Mouse (Mus musculus) MEL (cell line): ENCODE results near the gene Col4a2. TPM values are rescaled to one million over a fixed set of nuclear protein-coding genes. Genes with fewer than 3 reads are reported as not detected.

Experiments used
- DNase-seq: peaks from one replicate; pipeline ENCODE4 v3.0.0; 2011; ENCODE audit warnings: low read depth, low spot score
- H3K27ac ChIP-seq: 2 replicates; pipeline ENCODE4 v1.5.1; 2012; ENCODE audit warnings: low read depth, mild to moderate bottlenecking, control low read depth, low read length, moderate library complexity; ENCODE audit not compliant: control insufficient read depth
- H3K27me3 ChIP-seq, 2 experiments: fragments of 150-350 bp in 1 of 2; sonication (generic) in 1 of 2; 2 replicates each; pipeline ENCODE4 v1.6.1; 2012; ENCODE audit warnings: low read length in 2 of 2, mild to moderate bottlenecking in 2 of 2, improper control_type of control experiment in 1 of 2, moderate library complexity in 1 of 2; ENCODE audit not compliant: insufficient read depth in 2 of 2, control insufficient read depth in 1 of 2
- H3K36me3 ChIP-seq, 2 experiments: 2 replicates each; pipeline ENCODE4 v1.6.1; 2012 to 2014; ENCODE audit warnings: low read length in 2 of 2, improper control_type of control experiment in 1 of 2, inconsistent platforms in 1 of 2, mild to moderate bottlenecking in 1 of 2; ENCODE audit not compliant: insufficient read depth in 2 of 2, control insufficient read depth in 1 of 2
- H3K4me1 ChIP-seq, 2 experiments: fragments of 150-350 bp in 1 of 2; sonication (generic) in 1 of 2; 2 replicates each; pipeline ENCODE4 v1.6.1; 2012; ENCODE audit warnings: low read length in 2 of 2, improper control_type of control experiment in 1 of 2, mild to moderate bottlenecking in 1 of 2; ENCODE audit not compliant: insufficient read depth in 2 of 2, control insufficient read depth in 1 of 2
- H3K4me3 ChIP-seq, 2 experiments: fragments of 150-350 bp in 1 of 2; sonication (generic) in 1 of 2; 2 replicates each; pipeline ENCODE4 v1.5.1; 2012; ENCODE audit warnings: low read depth in 2 of 2, low read length in 2 of 2, mild to moderate bottlenecking in 2 of 2, moderate library complexity in 2 of 2, control low read depth in 1 of 2, improper control_type of control experiment in 1 of 2; ENCODE audit not compliant: control insufficient read depth in 1 of 2, insufficient read depth in 1 of 2
- H3K79me2 ChIP-seq: 2 replicates; pipeline ENCODE4 v1.6.1; 2012; ENCODE audit warnings: mild to moderate bottlenecking, low read length, moderate library complexity; ENCODE audit not compliant: control insufficient read depth, poor library complexity, insufficient read depth
- H3K9ac ChIP-seq: 2 replicates; pipeline ENCODE4 v1.6.1; 2012; ENCODE audit warnings: low read depth, mild to moderate bottlenecking, control low read depth, low read length, moderate library complexity; ENCODE audit not compliant: control insufficient read depth, poor library complexity, severe bottlenecking
- H3K9me3 ChIP-seq: fragments of 150-350 bp; sonication (generic); replicated peaks from 2 replicates; pipeline ENCODE4 v1.6.1; 2012; ENCODE audit warnings: mild to moderate bottlenecking, low read length, improper control_type of control experiment, moderate library complexity; ENCODE audit not compliant: insufficient read depth
- CHD2 ChIP-seq: IDR thresholded peaks from 2 replicates; pipeline ENCODE4 v1.6.1; 2011; ENCODE audit warnings: low read length, improper control_type of control experiment
- CTCF ChIP-seq, 3 experiments: IDR thresholded peaks in 2 of 3; conservative IDR thresholded peaks in 1 of 3; 2 replicates each; pipeline ENCODE4 v1.5.1; 2011 to 2012; ENCODE audit warnings: low read length in 3 of 3, low read depth in 2 of 3, mild to moderate bottlenecking in 2 of 3, improper control_type of control experiment in 1 of 3, inconsistent platforms in 1 of 3, mixed read lengths in 1 of 3, moderate library complexity in 1 of 3; ENCODE audit not compliant: control insufficient read depth in 1 of 3, insufficient read depth in 1 of 3, poor library complexity in 1 of 3, severe bottlenecking in 1 of 3
- GABPA ChIP-seq: IDR thresholded peaks from 2 replicates; pipeline ENCODE4 v1.6.1; 2012; ENCODE audit warnings: low read depth, mild to moderate bottlenecking, inconsistent platforms, low read length, improper control_type of control experiment, moderate library complexity
- GATA1 ChIP-seq: IDR thresholded peaks from 2 replicates; pipeline ENCODE4 v1.6.1; 2011; ENCODE audit warnings: low read depth, low read length, improper control_type of control experiment
- HCFC1 ChIP-seq: IDR thresholded peaks from 2 replicates; pipeline ENCODE4 v1.6.1; 2012; ENCODE audit warnings: low read depth, mild to moderate bottlenecking, inconsistent platforms, low read length, improper control_type of control experiment, moderate library complexity
- JUND ChIP-seq: IDR thresholded peaks from 2 replicates; pipeline ENCODE4 v1.6.1; 2011; ENCODE audit warnings: low read depth, mild to moderate bottlenecking, improper control_type of control experiment, low read length
- MAZ ChIP-seq: IDR thresholded peaks from 2 replicates; pipeline ENCODE4 v1.6.1; 2012; ENCODE audit warnings: low read depth, mild to moderate bottlenecking, inconsistent platforms, low read length, improper control_type of control experiment
- MXI1 ChIP-seq: IDR thresholded peaks from 2 replicates; pipeline ENCODE4 v1.6.1; 2011; ENCODE audit warnings: mild to moderate bottlenecking, low read depth, low read length, improper control_type of control experiment
- MYB ChIP-seq: IDR thresholded peaks from 2 replicates; pipeline ENCODE4 v1.6.1; 2011; ENCODE audit warnings: mild to moderate bottlenecking, low read depth, low read length, improper control_type of control experiment
- MYC ChIP-seq: IDR thresholded peaks from 2 replicates; pipeline ENCODE4 v1.6.1; 2011; ENCODE audit warnings: low read depth, mild to moderate bottlenecking, low read length, improper control_type of control experiment, moderate library complexity
- NRF1 ChIP-seq: IDR thresholded peaks from 2 replicates; pipeline ENCODE4 v1.6.1; 2014; ENCODE audit warnings: low read depth, mild to moderate bottlenecking, inconsistent platforms, low read length, improper control_type of control experiment, moderate library complexity; ENCODE audit not compliant: poor library complexity, insufficient read depth, severe bottlenecking
- POLR2AphosphoS2 ChIP-seq: IDR thresholded peaks from 2 replicates; pipeline ENCODE4 v1.6.1; 2011; ENCODE audit warnings: low read length, improper control_type of control experiment
- POLR2AphosphoS5 ChIP-seq: IDR thresholded peaks from 2 replicates; pipeline ENCODE4 v1.6.1; 2012; ENCODE audit warnings: low read depth, borderline replicate concordance, mild to moderate bottlenecking, inconsistent platforms, low read length, moderate library complexity, mixed read lengths
- TCF12 ChIP-seq: IDR thresholded peaks from 2 replicates; pipeline ENCODE4 v1.6.1; 2014; ENCODE audit warnings: low read depth, mild to moderate bottlenecking, inconsistent platforms, low read length, improper control_type of control experiment, moderate library complexity
- USF1 ChIP-seq: IDR thresholded peaks from 2 replicates; pipeline ENCODE4 v1.6.1; 2014; ENCODE audit warnings: low read depth, mild to moderate bottlenecking, inconsistent platforms, low read length, improper control_type of control experiment, moderate library complexity
- ZC3H11A ChIP-seq: IDR thresholded peaks from 2 replicates; pipeline ENCODE4 v1.6.1; 2012; ENCODE audit warnings: low read depth, mild to moderate bottlenecking, inconsistent platforms, low read length, improper control_type of control experiment
- ZKSCAN1 ChIP-seq: IDR thresholded peaks from 2 replicates; pipeline ENCODE4 v1.6.1; 2012; ENCODE audit warnings: low read depth, mild to moderate bottlenecking, inconsistent platforms, low read length, improper control_type of control experiment, moderate library complexity
- polyA plus RNA-seq, 2 experiments: library from polyadenylated mRNA; stranded (reverse) in 1 of 2; unstranded in 1 of 2; fragments of >175 nt in 1 of 2; fragments of >200 nt in 1 of 2; gene quantifications; 2 replicates each; pipeline versions ENCODE4 v1.2.1 to v1.2.4; 2012; ENCODE audit warnings: low replicate concordance in 2 of 2, low read depth in 1 of 2; ENCODE audit not compliant: insufficient read length in 2 of 2, insufficient read depth in 1 of 2, missing spikeins in 1 of 2
- total RNA-seq: library from RNA; depleted of rRNA; stranded (reverse); fragments of 300-350 nt; gene quantifications from 2 replicates; pipeline ENCODE4 v1.2.3, GENCODE M21; 2012

Col4a2 gene
- total and polyA plus RNA-seq, 3 experiments: 0.04 to 0.81 TPM; not detected in 1

DNA sequence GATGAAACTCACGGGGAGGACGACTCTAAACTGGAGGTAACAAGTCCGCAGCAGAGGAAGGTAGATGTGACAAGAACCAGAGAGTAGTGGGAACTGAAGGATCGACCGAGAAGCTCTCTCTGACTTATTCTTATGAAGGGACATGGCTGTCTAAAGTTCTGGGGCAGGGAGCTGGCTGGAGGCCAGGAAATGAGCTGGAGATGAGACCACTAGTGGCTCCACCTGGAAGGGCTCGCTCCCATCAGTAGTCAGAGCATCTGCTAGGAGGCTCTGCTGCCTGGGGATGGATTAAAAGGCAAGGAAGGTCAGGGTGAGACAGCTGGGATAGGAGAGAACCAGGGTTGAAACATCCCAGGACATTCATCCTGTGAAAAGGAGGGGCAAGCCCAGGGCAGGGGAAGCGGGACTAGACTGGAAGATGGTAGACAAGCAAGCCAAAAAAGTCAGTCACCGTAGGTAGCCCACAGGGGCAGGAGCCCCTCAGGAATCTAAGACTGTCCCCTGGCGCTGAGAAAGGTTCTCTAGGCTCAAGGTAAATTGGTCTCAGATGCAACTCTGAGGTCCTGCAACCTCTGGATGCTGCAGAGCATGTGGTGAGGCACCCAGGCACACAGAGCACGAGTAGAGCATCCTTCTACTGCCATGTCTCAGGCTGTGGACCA lies 16.2 kb upstream of the Col4a2 start:
- no peak for DNase-seq
- Histone ChIP-seq H3K4me3 (no peak overlapping the region), H3K36me3 (no peaks in the 10 kb centered on the region), H3K79me2 (no peaks in the 10 kb centered on the region), H3K4me1 (no peaks in the 10 kb centered on the region), H3K27me3 (no peaks in the 10 kb centered on the region), H3K9ac (no peak overlapping the region), H3K9me3 (no peaks in the 10 kb centered on the region), H3K27ac (no peak overlapping the region)
- TF ChIP-seq ZC3H11A (no peak), ZKSCAN1 (no peak), JUND (no peak)

GRCm38 (mm10) chr8:11297141-11297838 lies 15.3 kb upstream of the Col4a2 start:
- no peak for TF ChIP-seq USF1
- TF ChIP-seq GATA1: no peak
- no peak for TF ChIP-seq MYC
- no peak for TF ChIP-seq POLR2AphosphoS5
- no peak for TF ChIP-seq MAZ
- no peak for TF ChIP-seq GABPA
- TF ChIP-seq MXI1: no peak
- TF ChIP-seq TCF12: no peak
- TF ChIP-seq NRF1: no peak
- TF ChIP-seq POLR2AphosphoS2: no peak
- TF ChIP-seq HCFC1: no peak
- no peak for TF ChIP-seq CTCF (IDR thresholded peaks at IDR 0.05 in 2 of 3, conservative IDR thresholded peaks at IDR 0.05 in 1 of 3; ENCODE audit: control insufficient read depth in 1 of 3, insufficient read depth in 1 of 3, low read depth in 2 of 3, low read length in 3 of 3, poor library complexity in 1 of 3, severe bottlenecking in 1 of 3)
- TF ChIP-seq CHD2: no peak
- no peak for TF ChIP-seq MYB
- no peak for TF ChIP-seq JUND
- TF ChIP-seq, all 39 proteins: peak for 0
- no peaks in the 10 kb centered on the region for H3K27me3 ChIP-seq
- no peaks in the 10 kb centered on the region for H3K36me3 ChIP-seq
- no peaks in the 10 kb centered on the region for H3K4me1 ChIP-seq
- H3K79me2 ChIP-seq: no peaks in the 10 kb centered on the region
- no peak overlapping the region for H3K4me3 ChIP-seq
- no peak overlapping the region for H3K27ac ChIP-seq
- H3K9me3 ChIP-seq: no peaks in the 10 kb centered on the region
- no peak for DNase-seq
- no peak overlapping the region for H3K9ac ChIP-seq
